Mouse (Mus musculus) adrenal gland, postnatal 10 days (tissue): ENCODE data around the gene Nedd9. TPM values are rescaled to one million over a fixed set of nuclear protein-coding genes. Genes with fewer than 3 reads are reported as not detected.
A peak's percentile ranks its signal among the peaks of the same experiment; 100 is the strongest.

Source experiments
- DNase-seq: peaks from one replicate; pipeline ENCODE4 v3.0.0; 2021; ENCODE audit warnings: mixed read lengths
- total RNA-seq, 2 experiments: library from RNA; stranded (reverse); gene quantifications; 2 replicates each; pipeline ENCODE4 v1.2.3; 2021

The Nedd9 gene
- total RNA-seq, 2 experiments from 2014 or later = 21.4 to 32.6 TPM

- DNase-seq = no peak
Measured at GRCm38 (mm10) chr13:41456292-41457029, 30.7 kb downstream of the Nedd9 start.

GRCm38 (mm10) chr13:41453227-41454193 lies 33.7 kb downstream of the Nedd9 start:
- no peak for DNase-seq

- DNase-seq = no peak
Measured at GRCm38 (mm10) chr13:41450821-41451220, 36.3 kb downstream of the Nedd9 start.

GRCm38 (mm10) chr13:41449211-41449610 lies 38.0 kb downstream of the Nedd9 start:
- DNase-seq = no peak

GRCm38 (mm10) chr13:41447209-41447608 lies 40.0 kb downstream of the Nedd9 start:
- DNase-seq = no peak

- DNase-seq = no peak
Measured at GRCm38 (mm10) chr13:41446591-41446990, 40.6 kb downstream of the Nedd9 start.

- DNase-seq = no peak
Measured at GRCm38 (mm10) chr13:41445067-41445808, 41.9 kb downstream of the Nedd9 start.

GRCm38 (mm10) chr13:41444230-41444629 lies 42.9 kb downstream of the Nedd9 start:
- DNase-seq = no peak

- no peak for DNase-seq
Measured at GRCm38 (mm10) chr13:41442145-41442544, 45.0 kb downstream of the Nedd9 start.

- DNase-seq = no peak
Measured at GRCm38 (mm10) chr13:41440205-41440604, 47.0 kb downstream of the Nedd9 start.

GRCm38 (mm10) chr13:41437390-41437789 lies 49.8 kb downstream of the Nedd9 start:
- DNase-seq = no peak

GRCm38 (mm10) chr13:41436731-41437130 lies 50.4 kb downstream of the Nedd9 start:
- DNase-seq = no peak

GRCm38 (mm10) chr13:41433201-41433600 lies 54.0 kb downstream of the Nedd9 start:
- no peak for DNase-seq

GRCm38 (mm10) chr13:41431795-41432194 lies 55.4 kb downstream of the Nedd9 start:
- DNase-seq = no peak

- no peak for DNase-seq
Measured at GRCm38 (mm10) chr13:41427046-41427445, 60.1 kb downstream of the Nedd9 start.

- DNase-seq = no peak
Measured at GRCm38 (mm10) chr13:41423463-41424074, 63.6 kb downstream of the Nedd9 start.

- DNase-seq = no peak
Measured at GRCm38 (mm10) chr13:41422581-41422980, 64.6 kb downstream of the Nedd9 start.

GRCm38 (mm10) chr13:41420376-41420775 lies 66.8 kb downstream of the Nedd9 start:
- DNase-seq = peak; percentile 57

GRCm38 (mm10) chr13:41418198-41418869 lies 68.8 kb downstream of the Nedd9 start:
- no peak for DNase-seq

- DNase-seq = no peak
Measured at GRCm38 (mm10) chr13:41416065-41417016, 70.8 kb downstream of the Nedd9 start.
